8 mouse cellular contexts compared by ENCODE assay signal in genomic region chr14:61757086-61757822, GRCm38 (mm10).
A peak's percentile ranks its signal among the peaks of the same experiment; 100 is the strongest.
DNase-seq lines count a peak whose midpoint lies in the region; ATAC-seq and TF ChIP-seq lines count a peak whose summit lies in the region.

No protein-coding gene starts in this region.

- no peak for TF ChIP-seq CTCF in spleen, adult 2 months (IDR thresholded peaks at IDR 0.05; ENCODE audit: extremely low read depth, insufficient read depth, insufficient read length, insufficient replicate concordance)

- no peaks in the 10 kb centered on the region for H3K36me3 ChIP-seq in spleen, adult 2 months (ENCODE audit: control insufficient read depth, insufficient read depth, low read length)
- no peaks in the 10 kb centered on the region for H3K36me3 ChIP-seq in forebrain, embryonic 14.5 days (ENCODE audit: control insufficient read depth, insufficient read depth, low read length)
- no peaks in the 10 kb centered on the region for H3K36me3 ChIP-seq in heart, embryonic 15.5 days
- no peaks in the 10 kb centered on the region for H3K36me3 ChIP-seq in limb, embryonic 15.5 days
- H3K36me3 ChIP-seq in midbrain, embryonic 14.5 days (ENCODE audit: control insufficient read depth, insufficient read depth, low read length), result no peaks in the 10 kb centered on the region
- H3K36me3 ChIP-seq in stomach, embryonic 16.5 days (ENCODE audit: control insufficient read depth, insufficient read depth, low read length), result no peaks in the 10 kb centered on the region

- H3K9ac ChIP-seq in forebrain, embryonic 14.5 days (ENCODE audit: low read length), result no peak overlapping the region
- peak overlapping the region; percentile 21; the same call in 1 of the 2 replicates for H3K9ac ChIP-seq in heart, embryonic 15.5 days
- H3K9ac ChIP-seq in limb, embryonic 15.5 days, result no peak overlapping the region
- peak overlapping the region; percentile 34; the same call in 1 of the 2 replicates for H3K9ac ChIP-seq in midbrain, embryonic 14.5 days (replicated peaks; ENCODE audit: low read length)
- H3K9ac ChIP-seq in stomach, embryonic 16.5 days (ENCODE audit: low read length), result peak overlapping the region; percentile 61

- no peaks in the 10 kb centered on the region for H3K27me3 ChIP-seq in spleen, adult 2 months (ENCODE audit: control insufficient read depth, insufficient read depth, low read length)
- no peaks in the 10 kb centered on the region for H3K27me3 ChIP-seq in forebrain, embryonic 14.5 days (replicated peaks; ENCODE audit: control insufficient read depth, insufficient read depth, low read length)
- no peaks in the 10 kb centered on the region for H3K27me3 ChIP-seq in heart, embryonic 15.5 days
- H3K27me3 ChIP-seq in limb, embryonic 15.5 days, result no peaks in the 10 kb centered on the region
- H3K27me3 ChIP-seq in midbrain, embryonic 14.5 days (ENCODE audit: control insufficient read depth, insufficient read depth, low read length), result no peaks in the 10 kb centered on the region
- H3K27me3 ChIP-seq in stomach, embryonic 16.5 days (ENCODE audit: control insufficient read depth, insufficient read depth, low read length), result no peaks in the 10 kb centered on the region

- no peaks in the 10 kb centered on the region for H3K9me3 ChIP-seq in forebrain, embryonic 14.5 days (replicated peaks; ENCODE audit: control insufficient read depth, low read length)
- no peaks in the 10 kb centered on the region for H3K9me3 ChIP-seq in heart, embryonic 15.5 days (replicated peaks)
- H3K9me3 ChIP-seq in limb, embryonic 15.5 days, result no peaks in the 10 kb centered on the region
- no peaks in the 10 kb centered on the region for H3K9me3 ChIP-seq in midbrain, embryonic 14.5 days (ENCODE audit: control insufficient read depth, low read length)
- no peaks in the 10 kb centered on the region for H3K9me3 ChIP-seq in stomach, embryonic 16.5 days (replicated peaks; ENCODE audit: control insufficient read depth, low read length)

- no peak for TF ChIP-seq POLR2A in spleen, adult 2 months (IDR thresholded peaks at IDR 0.05; ENCODE audit: low read depth, low read length)

- no peak overlapping the region for H3K27ac ChIP-seq in spleen, adult 2 months (ENCODE audit: insufficient read depth, low read length)
- H3K27ac ChIP-seq in forebrain, embryonic 14.5 days (ENCODE audit: low read depth, low read length), result peak overlapping the region; percentile 30; the same call in 1 of the 2 replicates
- H3K27ac ChIP-seq in heart, embryonic 15.5 days, result peak overlapping the region; percentile 48
- H3K27ac ChIP-seq in limb, embryonic 15.5 days, result peak overlapping the region; percentile 70
- no peak overlapping the region for H3K27ac ChIP-seq in midbrain, embryonic 14.5 days (replicated peaks; ENCODE audit: low read depth, low read length)
- 0 out of 2 replicates have a peak overlapping the region, but pooled peaks have one; percentile 27 for H3K27ac ChIP-seq in stomach, embryonic 16.5 days (ENCODE audit: low read length)

- 10% methylated on average over 15 of the region's 15 CpGs for WGBS in spleen, adult 2 months
- WGBS in forebrain, embryonic 14.5 days, result 6% methylated on average over 13 of the region's 15 CpGs
- WGBS in heart, embryonic 15.5 days, result 4% methylated on average over 14 of the region's 15 CpGs
- WGBS in limb, embryonic 15.5 days, result 6% methylated on average over 12 of the region's 15 CpGs
- WGBS in midbrain, embryonic 14.5 days, result 10% methylated on average over 14 of the region's 15 CpGs
- 9% methylated on average over 14 of the region's 15 CpGs for WGBS in stomach, embryonic 16.5 days

- H3K4me2 ChIP-seq in forebrain, embryonic 14.5 days (ENCODE audit: low read length), result peak overlapping the region; percentile 48
- peak overlapping the region; percentile 69 for H3K4me2 ChIP-seq in heart, embryonic 15.5 days
- peak overlapping the region; percentile 33 for H3K4me2 ChIP-seq in limb, embryonic 15.5 days
- H3K4me2 ChIP-seq in midbrain, embryonic 14.5 days (ENCODE audit: low read length), result peak overlapping the region; percentile 48
- H3K4me2 ChIP-seq in stomach, embryonic 16.5 days (ENCODE audit: low read depth, low read length), result peak overlapping the region; percentile 53

- ATAC-seq in forebrain, embryonic 14.5 days, result peak; percentile 94
- peak; percentile 94 for ATAC-seq in heart, embryonic 15.5 days (replicated peaks; ENCODE audit: insufficient number of reproducible peaks, insufficient read depth, low FRiP score, low read depth)
- ATAC-seq in limb, embryonic 15.5 days (ENCODE audit: insufficient number of reproducible peaks, low FRiP score, low TSS enrichment, low read depth), result peak; percentile 69; the same call in 1 of the 2 replicates
- peak; percentile 73; the same call in 1 of the 2 replicates for ATAC-seq in midbrain, embryonic 14.5 days (ENCODE audit: low FRiP score, low TSS enrichment)
- ATAC-seq in stomach, embryonic 16.5 days (ENCODE audit: insufficient read depth, low FRiP score), result peak; percentile 92; the same call in 1 of the 2 replicates

- no peak for DNase-seq in spleen, adult 2 months (ENCODE audit: low read depth in 1 of 2, low spot score in 2 of 2)
- no peak for DNase-seq in spleen, adult 18-20 months
- DNase-seq in forebrain, embryonic 14.5 days (ENCODE audit: low spot score), result peak; percentile 90
- DNase-seq in kidney, postnatal 10 days, result peak; percentile 79
- peak; percentile 86 for DNase-seq in midbrain, embryonic 14.5 days

- no peaks in the 10 kb centered on the region; the same call in 1 of the 2 replicates for H3K4me1 ChIP-seq in spleen, adult 2 months (ENCODE audit: control insufficient read depth, insufficient read depth, insufficient read length)
- peaks cover 10% of the 10 kb centered on the region; the same call in 1 of the 2 replicates for H3K4me1 ChIP-seq in forebrain, embryonic 14.5 days (ENCODE audit: control insufficient read depth, insufficient read depth, low read length)
- H3K4me1 ChIP-seq in heart, embryonic 15.5 days (replicated peaks), result peaks cover 11% of the 10 kb centered on the region
- H3K4me1 ChIP-seq in limb, embryonic 15.5 days, result peaks cover 7% of the 10 kb centered on the region; the same call in 1 of the 2 replicates
- H3K4me1 ChIP-seq in midbrain, embryonic 14.5 days (ENCODE audit: control insufficient read depth, insufficient read depth, low read length), result peaks cover 9% of the 10 kb centered on the region
- H3K4me1 ChIP-seq in stomach, embryonic 16.5 days (ENCODE audit: control insufficient read depth, insufficient read depth, low read length), result peaks cover 6% of the 10 kb centered on the region

- H3K4me3 ChIP-seq in spleen, adult 2 months (ENCODE audit: extremely low read depth, insufficient read depth, insufficient read length), result peak overlapping the region; percentile 6; the same call in 1 of the 2 replicates
- no peak overlapping the region for H3K4me3 ChIP-seq in forebrain, embryonic 14.5 days (ENCODE audit: low read depth, low read length)
- H3K4me3 ChIP-seq in heart, embryonic 15.5 days, result peak overlapping the region; percentile 36
- H3K4me3 ChIP-seq in limb, embryonic 15.5 days, result peak overlapping the region; percentile 18
- peak overlapping the region; percentile 9 for H3K4me3 ChIP-seq in midbrain, embryonic 14.5 days (replicated peaks; ENCODE audit: low read depth, low read length)
- H3K4me3 ChIP-seq in stomach, embryonic 16.5 days (replicated peaks; ENCODE audit: low read length), result peak overlapping the region; percentile 34

Comparison
In these comparisons a context has a peak if more than half of its experiments do, and no peak if none do; other contexts are left out.
1. DNase-seq: peak in forebrain, embryonic 14.5 days (single experiment), kidney, postnatal 10 days (single experiment) and midbrain, embryonic 14.5 days (single experiment); none in spleen, adult 2 months (0 of 2) and spleen, adult 18-20 months (0 of 2).
2. H3K27ac ChIP-seq: peak in forebrain, embryonic 14.5 days (single experiment), heart, embryonic 15.5 days (single experiment), limb, embryonic 15.5 days (single experiment) and stomach, embryonic 16.5 days (single experiment); none in spleen, adult 2 months (single experiment) and midbrain, embryonic 14.5 days (single experiment).
3. H3K9ac ChIP-seq: peak in heart, embryonic 15.5 days (single experiment), midbrain, embryonic 14.5 days (single experiment) and stomach, embryonic 16.5 days (single experiment); none in forebrain, embryonic 14.5 days (single experiment) and limb, embryonic 15.5 days (single experiment).
4. Peak in every context shown above with its lines, with median percentiles within 50 percentile points of each other: ATAC-seq and H3K4me2 ChIP-seq.